Mouse (Mus musculus) stomach, postnatal 0 days (tissue): ENCODE data around the gene Rbm38.

Source experiments
- CTCF ChIP-seq: IDR thresholded peaks from 2 replicates; pipeline ENCODE4 v1.5.1; 2016; ENCODE audit warnings: antibody characterized with exemption, low read depth, mild to moderate bottlenecking, moderate library complexity
- EP300 ChIP-seq: optimal IDR thresholded peaks from 2 replicates; pipeline ENCODE3; 2016; ENCODE audit warnings: antibody characterized with exemption

GRCm38 (mm10) chr2:173041893-173042292, 21.6 kb downstream of the Rbm38 start:
- TF ChIP-seq EP300 = no peak
- no peak for TF ChIP-seq CTCF
